Mouse (Mus musculus) small intestine, adult 2 months (tissue): ENCODE measurements around the gene Ctsz. TPM values are rescaled to one million over a fixed set of nuclear protein-coding genes. Genes with fewer than 3 reads are reported as not detected.

Experiments used
- H3K27ac ChIP-seq: fragments of 200-500 bp; 2 replicates; pipeline ENCODE4 v1.5.1; 2012; ENCODE audit warnings: low read depth, low read length, control low read depth, inconsistent platforms; ENCODE audit not compliant: insufficient read depth
- H3K27me3 ChIP-seq: fragments of 200-500 bp; 2 replicates; pipeline ENCODE4 v1.6.1; 2012; ENCODE audit warnings: mild to moderate bottlenecking, moderate library complexity, low read length, inconsistent platforms; ENCODE audit not compliant: control insufficient read depth, insufficient read depth
- H3K36me3 ChIP-seq: fragments of 200-500 bp; 2 replicates; pipeline ENCODE4 v1.6.1; 2012; ENCODE audit warnings: mild to moderate bottlenecking, low read length, control low read depth, inconsistent platforms; ENCODE audit not compliant: control insufficient read depth, insufficient read depth
- H3K4me1 ChIP-seq: fragments of 200-500 bp; 2 replicates; pipeline ENCODE4 v1.6.1; 2012; ENCODE audit warnings: low read length, inconsistent platforms, mixed read lengths; ENCODE audit not compliant: control insufficient read depth, insufficient read depth, insufficient read length
- H3K4me3 ChIP-seq: fragments of 200-500 bp; 2 replicates; pipeline ENCODE4 v1.5.1; 2012; ENCODE audit warnings: low read depth, mild to moderate bottlenecking, control low read depth, inconsistent platforms, low read length, moderate library complexity
- CTCF ChIP-seq: fragments of 200-500 bp; IDR thresholded peaks from 2 replicates; pipeline ENCODE4 v1.5.1; 2012; ENCODE audit warnings: low read depth, mild to moderate bottlenecking, control low read depth, inconsistent platforms, low read length, moderate library complexity, mixed read lengths; ENCODE audit not compliant: insufficient replicate concordance, insufficient read length; ENCODE audit errors: extremely low read depth
- POLR2A ChIP-seq: fragments of 200-500 bp; IDR thresholded peaks from 2 replicates; pipeline ENCODE4 v1.6.1; 2012; ENCODE audit warnings: low read depth, mild to moderate bottlenecking, control low read depth, inconsistent platforms, low read length, moderate library complexity
- WGBS: fragments of 180-500 bp; shearing (Covaris S2); methylation state at CpG from one replicate; pipeline ENCODE4 v1.1.7; 2018; 5-methylcytosine and 5-hydroxymethylcytosine counted together
- polyA plus RNA-seq: library from polyadenylated mRNA; depleted of rRNA; stranded (reverse); fragments of >200 nt; gene quantifications from 2 replicates; pipeline ENCODE4 v1.2.3, GENCODE M21; 2012

Gene Ctsz
- polyA plus RNA-seq, 1 experiment, result 363 TPM

DNA sequence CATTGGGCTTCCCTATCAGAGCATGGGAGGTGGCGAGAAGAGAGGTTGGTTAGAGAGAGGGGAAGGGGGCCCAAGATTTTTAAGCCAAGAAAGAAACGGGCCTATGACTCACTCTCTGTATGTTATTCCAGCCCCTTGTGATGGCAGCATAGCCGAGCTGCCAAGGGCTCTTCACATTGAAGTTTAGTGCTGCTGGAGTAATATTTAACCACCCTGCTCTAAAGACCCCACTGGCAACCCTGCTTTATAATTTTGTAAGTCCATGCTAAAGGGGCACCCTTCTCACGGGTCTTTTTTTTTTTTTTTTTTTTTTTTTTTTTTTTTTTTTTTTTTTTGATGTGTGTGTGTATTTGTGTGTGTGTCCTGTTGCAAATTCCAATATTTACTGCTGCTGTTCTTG, 3.1 kb upstream of the Ctsz start:
- H3K27ac ChIP-seq, result no peak overlapping the region
- 49% methylated on average over 4 of the region's 4 CpGs for WGBS
- no peaks in the 10 kb centered on the region for H3K27me3 ChIP-seq
- no peak for TF ChIP-seq POLR2A
- no peak for TF ChIP-seq CTCF
- H3K4me1 ChIP-seq, result peaks cover 23% of the 10 kb centered on the region
- no peak overlapping the region for H3K4me3 ChIP-seq
- H3K36me3 ChIP-seq, result no peaks in the 10 kb centered on the region

DNA sequence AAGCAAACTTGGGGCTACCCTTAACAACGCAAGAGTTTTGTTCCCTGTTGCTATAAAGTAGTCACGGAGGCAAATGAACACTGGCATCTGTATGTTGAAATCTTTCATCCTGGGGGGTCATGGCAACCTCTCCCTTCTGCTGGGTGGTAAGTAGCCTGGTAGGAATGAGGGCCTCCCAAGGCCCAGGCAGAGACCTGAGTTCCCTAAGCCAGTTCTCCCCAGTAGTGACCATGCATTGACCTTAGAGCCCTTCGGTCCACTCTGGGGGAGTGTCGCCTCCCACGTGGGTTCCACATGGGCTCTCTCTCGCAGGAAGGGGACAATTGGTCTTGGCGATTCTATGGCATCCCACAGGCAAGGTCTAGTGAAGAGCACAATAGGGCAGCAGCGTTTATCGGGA, 1.1 kb upstream of the Ctsz start:
- TF ChIP-seq CTCF (no peak), POLR2A (no peak)
- Histone ChIP-seq H3K27me3 (no peaks in the 10 kb centered on the region), H3K27ac (no peak overlapping the region), H3K36me3 (peaks cover 9% of the 10 kb centered on the region), H3K4me1 (peaks cover 30% of the 10 kb centered on the region), H3K4me3 (no peak overlapping the region)
- WGBS, result 71% methylated on average over 9 of the region's 9 CpGs

DNA sequence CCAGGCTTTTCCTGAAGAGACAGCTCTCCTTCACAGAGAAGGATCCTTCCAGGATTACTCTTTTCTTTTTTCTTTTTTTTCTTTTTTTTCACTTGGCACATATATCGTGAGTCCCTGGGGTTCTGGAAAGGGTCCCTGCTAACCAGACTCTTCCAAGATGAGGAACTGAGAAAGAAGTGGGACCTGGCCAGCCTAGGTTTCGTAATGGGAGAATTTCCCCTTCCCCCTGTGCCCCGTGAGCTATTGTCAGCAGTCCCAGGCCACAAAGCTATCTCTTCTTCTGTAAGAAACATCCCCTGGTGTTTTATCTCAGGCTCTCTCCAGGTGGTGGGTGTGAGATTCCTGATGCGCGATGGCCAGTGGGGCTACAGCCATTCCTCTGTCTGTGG, 605 bp upstream of the Ctsz start:
- WGBS, result 75% methylated on average over 5 of the region's 5 CpGs
- Histone ChIP-seq H3K27ac (no peak overlapping the region; the same call in 1 of the 2 replicates), H3K27me3 (no peaks in the 10 kb centered on the region), H3K4me3 (no peak overlapping the region), H3K4me1 (peaks cover 30% of the 10 kb centered on the region), H3K36me3 (peaks cover 14% of the 10 kb centered on the region)
- no peak for TF ChIP-seq CTCF
- no peak for TF ChIP-seq POLR2A

DNA sequence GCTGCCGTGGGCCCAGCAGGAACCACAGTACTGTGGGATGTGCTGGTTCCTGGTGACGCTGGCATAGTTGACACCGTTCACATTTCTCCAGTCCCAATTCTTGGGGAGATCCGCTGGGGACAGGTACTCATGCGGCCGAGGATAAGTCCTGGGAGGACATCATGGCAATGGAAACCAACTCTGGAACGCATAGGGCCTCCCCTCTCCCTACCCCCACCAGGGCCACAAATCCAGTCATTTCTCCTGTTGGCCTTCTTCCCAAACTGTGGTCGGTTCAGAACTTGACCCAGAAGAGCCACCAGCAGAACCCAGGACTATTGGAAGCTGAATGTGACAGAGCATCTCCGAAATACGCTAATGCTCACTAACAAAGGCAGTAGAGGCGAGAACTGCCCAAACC, 658 bp downstream of the Ctsz start:
- Histone ChIP-seq H3K27ac (peak overlapping the region; percentile 81), H3K4me3 (peak overlapping the region; percentile 86), H3K27me3 (no peaks in the 10 kb centered on the region), H3K4me1 (peaks cover 30% of the 10 kb centered on the region), H3K36me3 (peaks cover 22% of the 10 kb centered on the region)
- TF ChIP-seq POLR2A, result no peak
- no peak for TF ChIP-seq CTCF
- WGBS, result 41% methylated on average over 11 of the region's 11 CpGs

DNA sequence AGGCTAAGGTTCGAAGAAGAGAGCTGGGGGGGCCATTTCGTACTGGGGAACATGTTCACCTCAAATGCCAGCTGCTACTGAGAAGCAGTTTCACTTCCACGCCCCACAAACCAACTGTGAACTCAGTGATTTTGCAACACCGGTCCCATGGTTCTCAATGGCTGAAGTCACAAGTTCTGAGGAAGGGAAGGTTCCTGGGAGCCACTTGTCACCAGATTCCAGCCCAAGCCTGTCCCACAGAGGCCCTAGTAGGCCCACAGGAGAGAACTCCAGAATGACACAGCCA, 1.2 kb downstream of the Ctsz start:
- Histone ChIP-seq H3K4me3 (peak overlapping the region; percentile 86), H3K27ac (peak overlapping the region; percentile 81), H3K4me1 (peaks cover 30% of the 10 kb centered on the region), H3K27me3 (no peaks in the 10 kb centered on the region), H3K36me3 (peaks cover 25% of the 10 kb centered on the region)
- TF ChIP-seq CTCF (no peak), POLR2A (no peak; the same call in 1 of the 2 replicates)
- 32% methylated on average over 4 of the region's 4 CpGs for WGBS

DNA sequence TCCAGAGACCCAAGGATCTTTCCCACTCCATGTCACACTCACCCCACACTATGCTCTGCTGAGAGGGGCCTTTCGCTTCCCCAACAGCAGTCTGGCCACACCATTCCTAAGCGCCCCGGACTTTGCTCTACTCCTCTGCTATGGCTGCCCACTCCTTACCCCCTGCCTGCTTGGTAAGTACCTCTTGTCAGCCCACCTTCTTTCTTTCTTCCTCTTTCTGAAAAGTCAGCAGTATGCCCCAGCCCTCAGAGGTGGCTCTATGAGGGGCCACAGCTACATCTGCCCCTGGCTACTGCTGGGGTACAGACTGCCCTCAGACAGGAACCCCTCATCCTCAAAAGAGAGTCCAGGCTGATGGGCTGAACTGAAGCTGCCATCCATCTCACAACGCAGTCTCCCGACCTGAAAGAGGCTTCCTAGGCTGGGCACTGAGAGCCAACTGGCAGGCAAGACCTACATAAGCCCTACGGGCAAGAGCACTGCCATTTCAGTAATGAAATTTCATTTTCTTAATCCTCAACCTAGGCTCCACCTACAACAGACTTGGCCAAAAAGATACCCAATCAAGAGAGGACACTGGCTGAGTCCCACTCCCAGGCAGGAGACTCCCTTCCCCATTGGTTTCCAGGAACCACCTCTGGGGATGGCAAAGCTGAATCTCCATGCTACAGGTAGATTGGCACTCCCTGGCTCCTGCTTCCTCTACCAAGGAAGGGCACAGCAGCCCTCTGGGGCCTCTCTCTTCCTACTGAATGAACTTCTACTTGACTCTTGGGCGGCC, 1.7 kb downstream of the Ctsz start:
- Histone ChIP-seq H3K27me3 (no peaks in the 10 kb centered on the region), H3K4me3 (peak overlapping the region; percentile 86), H3K36me3 (peaks cover 30% of the 10 kb centered on the region), H3K4me1 (peaks cover 26% of the 10 kb centered on the region), H3K27ac (peak overlapping the region; percentile 81)
- 80% methylated on average over 7 of the region's 7 CpGs for WGBS
- TF ChIP-seq CTCF (no peak), POLR2A (no peak)

DNA sequence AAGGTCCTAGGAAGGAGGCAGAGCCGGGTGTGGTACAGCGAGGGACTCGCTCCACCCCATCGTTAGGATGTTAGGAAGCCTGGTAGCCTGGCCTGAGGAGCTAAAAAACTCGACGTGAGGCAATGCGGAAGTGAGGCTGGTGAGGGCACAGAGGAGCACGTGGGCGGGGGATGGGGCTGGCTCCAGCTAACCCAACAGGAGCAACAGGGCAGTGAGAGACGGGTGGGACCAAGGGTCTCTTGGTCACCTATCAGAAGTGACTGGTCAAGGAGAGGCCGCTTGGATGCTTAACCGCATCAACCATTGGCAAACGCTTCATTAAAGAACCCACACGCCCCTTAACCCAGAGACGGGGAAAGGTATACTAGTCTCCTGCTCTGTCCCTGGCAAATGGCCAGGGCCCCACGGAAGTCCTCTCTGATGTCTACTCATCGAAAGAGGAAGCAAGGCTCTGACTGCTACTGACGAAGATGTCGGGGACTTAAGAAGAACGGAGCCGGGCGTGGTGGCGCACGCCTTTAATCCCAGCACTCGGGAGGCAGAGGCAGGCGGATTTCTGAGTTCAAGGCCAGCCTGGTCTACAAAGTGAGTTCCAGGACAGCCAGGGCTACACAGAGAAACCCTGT, 2.6 kb downstream of the Ctsz start:
- Histone ChIP-seq H3K36me3 (peaks cover 32% of the 10 kb centered on the region), H3K27me3 (no peaks in the 10 kb centered on the region), H3K27ac (no peak overlapping the region; the same call in 1 of the 2 replicates), H3K4me3 (peak overlapping the region; percentile 6; the same call in 1 of the 2 replicates), H3K4me1 (peaks cover 26% of the 10 kb centered on the region)
- TF ChIP-seq POLR2A (no peak), CTCF (no peak)
- WGBS, result 79% methylated on average over 26 of the region's 26 CpGs

DNA sequence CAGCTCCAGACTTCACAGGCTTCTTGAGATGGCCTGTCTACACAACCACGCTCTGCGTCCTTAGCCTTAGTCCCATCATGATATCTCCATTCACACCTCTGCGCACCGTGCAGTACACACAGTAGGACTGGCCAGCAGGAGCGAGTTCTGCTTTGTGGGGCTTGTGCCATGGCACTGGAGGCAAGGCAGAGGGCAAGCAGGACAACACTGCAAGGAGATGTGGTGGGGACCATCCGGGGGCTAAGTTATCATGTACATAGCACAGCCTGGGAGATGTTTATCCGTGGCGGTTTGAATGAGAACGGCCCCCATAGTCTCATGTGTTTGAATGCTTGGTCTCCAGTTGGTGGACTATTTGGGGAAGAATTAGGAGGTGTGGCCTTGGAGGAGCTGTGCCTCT, 3.9 kb downstream of the Ctsz start:
- Histone ChIP-seq H3K27ac (no peak overlapping the region), H3K4me3 (no peak overlapping the region), H3K36me3 (peaks cover 40% of the 10 kb centered on the region), H3K4me1 (peaks cover 24% of the 10 kb centered on the region), H3K27me3 (no peaks in the 10 kb centered on the region)
- 97% methylated on average over 9 of the region's 9 CpGs for WGBS
- TF ChIP-seq POLR2A (no peak), CTCF (no peak)
